Mouse (Mus musculus): ENCODE results near the gene Ralgps1.

DNA sequence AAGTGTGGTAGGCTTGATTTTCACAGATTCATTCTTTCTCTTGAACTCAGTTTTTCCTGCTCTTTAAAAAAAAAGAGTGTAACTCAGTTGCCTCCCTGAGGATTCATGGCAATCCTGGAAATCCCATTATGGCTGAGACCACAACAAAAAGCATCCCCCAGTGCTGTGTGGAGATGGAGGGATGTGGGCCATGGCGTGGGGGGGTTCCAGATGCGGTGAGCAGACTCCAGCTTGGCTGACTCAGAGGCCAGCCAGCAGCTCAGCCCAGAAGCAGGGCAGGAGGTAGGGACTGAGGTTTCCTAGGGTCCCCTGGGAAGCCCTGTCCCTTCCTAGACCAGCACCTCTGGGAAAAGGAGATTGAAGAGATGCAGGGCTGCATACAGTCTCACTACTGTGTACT lies 194.4 kb downstream of the Ralgps1 start:
- TF ChIP-seq CTCF (IDR thresholded peaks at IDR 0.05; ENCODE audit: extremely low read depth, insufficient read length, insufficient replicate concordance, low read depth, low read length) (no peak), POLR2A (IDR thresholded peaks at IDR 0.05; ENCODE audit: low read depth, low read length) (no peak)
